Mouse (Mus musculus) limb, embryonic 10.5 days (tissue): Measurements from ENCODE around the gene Fam81b. TPM values are rescaled to one million over a fixed set of nuclear protein-coding genes. Genes with fewer than 3 reads are reported as not detected.

Experiments
- DNase-seq: peaks from one replicate; pipeline ENCODE4 v3.0.0-alpha.2; 2017; ENCODE audit warnings: low spot score
- H3K27ac ChIP-seq: fragments of 300-500 bp; sonication (generic); 2 replicates; pipeline ENCODE4 v1.5.1; 2016; ENCODE audit warnings: mild to moderate bottlenecking
- H3K27me3 ChIP-seq: fragments of 300-500 bp; sonication (generic); 2 replicates; pipeline ENCODE4 v1.6.1; 2016; ENCODE audit warnings: low read depth, mild to moderate bottlenecking; ENCODE audit not compliant: poor library complexity, severe bottlenecking
- H3K36me3 ChIP-seq: fragments of 300-500 bp; sonication (generic); 2 replicates; pipeline ENCODE4 v1.6.1; 2016; ENCODE audit warnings: mild to moderate bottlenecking, moderate library complexity
- H3K4me1 ChIP-seq: fragments of 300-500 bp; sonication (generic); 2 replicates; pipeline ENCODE4 v1.6.1; 2016
- H3K4me3 ChIP-seq: fragments of 300-500 bp; sonication (generic); 2 replicates; pipeline ENCODE4 v1.5.1; 2016; ENCODE audit warnings: mild to moderate bottlenecking, moderate library complexity
- H3K9me3 ChIP-seq: fragments of 300-500 bp; sonication (generic); replicated peaks from 2 replicates; pipeline ENCODE4 v1.6.1; 2016; ENCODE audit warnings: mild to moderate bottlenecking
- WGBS: fragments of 180-500 bp; shearing (Covaris S2); methylation state at CpG from one replicate; pipeline ENCODE4 v1.1.7; 2016; 5-methylcytosine and 5-hydroxymethylcytosine counted together
- polyA plus RNA-seq: library from polyadenylated mRNA; unstranded; fragments of >200 nt; fragmentation: Nextera tagmentation; extraction: Ambion mirVana; gene quantifications from 2 replicates; pipeline ENCODE4 v1.2.1, GENCODE M21; 2016

Fam81b gene
- polyA plus RNA-seq, 1 experiment from 2014 or later: not detected

DNA sequence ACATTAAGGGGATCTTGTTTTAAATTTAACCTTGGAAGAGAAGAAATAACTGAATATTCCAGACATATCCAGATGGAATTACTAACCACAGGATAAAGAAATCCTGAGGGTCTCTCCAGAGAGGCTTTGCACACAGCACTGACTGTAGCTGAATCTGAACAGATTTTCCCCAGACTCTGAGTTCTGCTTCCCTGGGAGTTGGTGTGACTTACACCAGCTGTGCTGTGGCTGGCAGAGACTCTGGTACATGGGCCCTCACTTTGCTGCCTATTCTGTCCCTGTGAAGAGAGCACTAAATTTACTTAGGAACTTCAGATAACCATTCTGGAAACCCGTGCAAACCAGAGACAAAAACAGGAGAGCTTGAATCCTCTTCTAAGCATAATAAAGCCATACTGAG is 46.1 kb downstream of the Fam81b start:
- no peak overlapping the region for H3K27ac ChIP-seq
- H3K36me3 ChIP-seq: no peaks in the 10 kb centered on the region
- no peak overlapping the region for H3K4me3 ChIP-seq
- no peaks in the 10 kb centered on the region for H3K9me3 ChIP-seq
- H3K4me1 ChIP-seq: no peaks in the 10 kb centered on the region
- DNase-seq: no peak
- no peaks in the 10 kb centered on the region for H3K27me3 ChIP-seq
- WGBS: 71% methylated on average over 1 of the region's 1 CpGs

DNA sequence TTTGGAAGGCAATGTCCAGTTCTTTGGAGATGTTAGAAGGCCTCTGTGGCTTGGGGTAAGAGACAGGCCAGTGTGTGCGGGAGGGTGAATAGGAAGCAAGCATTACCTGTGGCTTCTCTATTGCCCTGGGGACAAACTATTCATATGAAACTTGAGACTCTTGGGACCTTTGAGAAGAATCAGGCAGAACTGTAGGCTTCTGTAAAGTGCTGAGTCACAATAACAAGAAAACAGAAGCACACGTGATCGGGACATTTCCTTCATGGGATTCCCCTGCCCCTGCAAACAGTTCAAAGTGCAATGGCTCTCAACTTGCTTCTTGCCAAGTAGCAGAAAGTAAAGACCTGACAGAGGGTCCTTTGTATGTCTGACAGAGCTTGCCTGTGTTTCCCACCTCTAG is 48.5 kb downstream of the Fam81b start:
- no peaks in the 10 kb centered on the region for H3K9me3 ChIP-seq
- DNase-seq: no peak
- no peaks in the 10 kb centered on the region for H3K27me3 ChIP-seq
- H3K4me3 ChIP-seq: no peak overlapping the region
- 87% methylated on average over 3 of the region's 3 CpGs for WGBS
- H3K27ac ChIP-seq: no peak overlapping the region
- H3K36me3 ChIP-seq: no peaks in the 10 kb centered on the region
- no peaks in the 10 kb centered on the region for H3K4me1 ChIP-seq

DNA sequence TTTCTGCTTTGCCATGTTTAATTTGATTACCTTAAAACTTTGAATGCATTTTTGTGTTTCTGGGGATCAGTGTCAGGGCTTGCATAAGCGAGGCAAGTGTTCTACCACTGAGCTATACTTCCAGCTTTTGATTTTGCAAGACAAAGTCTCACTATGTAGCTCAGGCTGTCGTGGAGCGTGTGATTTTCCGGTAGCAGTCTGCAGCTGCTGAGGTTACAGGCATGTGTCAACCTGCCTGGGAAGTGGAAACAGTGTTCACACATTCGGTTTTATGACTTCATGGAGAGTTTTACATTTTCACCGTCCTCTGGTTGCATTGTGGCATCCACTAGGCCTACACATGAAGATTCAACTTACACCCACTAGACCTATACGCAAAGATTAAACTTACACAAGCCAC is 54.8 kb downstream of the Fam81b start:
- WGBS: 78% methylated on average over 7 of the region's 7 CpGs

DNA sequence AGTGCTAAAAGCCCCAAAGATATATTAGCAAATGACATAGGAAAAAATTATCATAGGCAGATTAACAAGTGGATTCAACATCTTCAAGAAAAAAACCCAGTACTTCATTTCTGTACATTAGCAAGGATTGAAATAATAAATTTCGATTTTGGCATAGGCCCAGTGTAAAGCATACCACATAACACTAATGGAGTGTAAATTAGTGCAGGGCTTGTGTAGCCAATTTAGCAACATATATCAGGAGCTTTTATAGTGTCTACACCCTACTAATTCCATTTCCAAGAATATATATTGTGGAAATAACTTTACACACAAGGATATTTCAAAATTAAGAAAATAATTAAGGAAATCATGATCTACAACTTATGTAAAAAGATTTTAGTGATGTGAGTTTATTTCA is 55.8 kb downstream of the Fam81b start:
- no peaks in the 10 kb centered on the region for H3K9me3 ChIP-seq
- no peak overlapping the region for H3K27ac ChIP-seq
- no peak for DNase-seq
- H3K4me1 ChIP-seq: no peaks in the 10 kb centered on the region
- no peaks in the 10 kb centered on the region for H3K27me3 ChIP-seq
- no peaks in the 10 kb centered on the region for H3K36me3 ChIP-seq
- H3K4me3 ChIP-seq: no peak overlapping the region
- 69% methylated on average over 1 of the region's 1 CpGs for WGBS

More for the DNA sequence above, 54.8 kb downstream of the Fam81b start:
- H3K4me1 ChIP-seq: no peaks in the 10 kb centered on the region
- H3K36me3 ChIP-seq: no peaks in the 10 kb centered on the region
- H3K4me3 ChIP-seq: no peak overlapping the region
- H3K27me3 ChIP-seq: no peaks in the 10 kb centered on the region
- no peaks in the 10 kb centered on the region for H3K9me3 ChIP-seq
- no peak overlapping the region for H3K27ac ChIP-seq
- no peak for DNase-seq

DNA sequence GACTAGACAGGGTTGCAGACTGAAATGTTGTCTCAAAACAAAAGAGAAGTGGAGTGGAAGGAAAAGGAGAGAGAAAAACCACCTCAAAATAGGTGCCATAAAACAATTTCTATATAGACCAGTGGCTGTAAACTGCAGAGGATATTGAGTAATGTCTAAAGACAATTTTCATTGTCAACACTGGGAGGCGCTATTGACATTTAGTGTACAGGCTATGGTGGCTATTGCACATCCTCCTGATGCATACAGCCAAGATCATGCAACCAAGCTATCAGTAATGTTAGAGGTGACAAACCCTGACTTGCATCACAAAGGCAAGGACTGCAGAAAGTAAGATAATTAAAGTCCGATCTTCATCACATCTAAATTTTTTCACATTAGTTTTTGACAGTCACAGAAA is 89.5 kb downstream of the Fam81b start:
- no peaks in the 10 kb centered on the region for H3K4me1 ChIP-seq
- WGBS: 51% methylated on average over 2 of the region's 2 CpGs
- no peaks in the 10 kb centered on the region for H3K36me3 ChIP-seq
- no peak overlapping the region for H3K4me3 ChIP-seq
- H3K27ac ChIP-seq: no peak overlapping the region
- no peaks in the 10 kb centered on the region for H3K27me3 ChIP-seq
- H3K9me3 ChIP-seq: no peaks in the 10 kb centered on the region
- DNase-seq: no peak

DNA sequence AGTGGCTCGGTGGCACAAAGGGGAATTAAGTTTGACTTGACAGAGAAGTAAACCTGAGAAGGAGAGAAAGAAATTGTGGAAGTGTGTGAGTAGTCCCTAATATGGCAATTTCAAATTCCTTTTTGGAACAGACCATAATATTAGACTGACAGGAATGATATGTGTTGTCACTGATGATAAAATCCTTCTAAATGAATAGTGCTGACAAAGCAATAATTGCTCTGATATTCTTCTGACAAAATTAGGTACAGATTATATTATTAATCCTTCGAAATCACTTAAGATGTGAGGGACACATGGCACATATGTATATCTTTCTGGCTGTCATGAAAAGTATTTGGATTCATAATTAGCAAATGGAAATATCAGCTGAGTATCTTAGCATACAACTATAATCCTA is 89.9 kb downstream of the Fam81b start:
- Histone ChIP-seq H3K27ac (no peak overlapping the region), H3K36me3 (no peaks in the 10 kb centered on the region), H3K4me3 (no peak overlapping the region), H3K4me1 (no peaks in the 10 kb centered on the region), H3K9me3 (no peaks in the 10 kb centered on the region), H3K27me3 (no peaks in the 10 kb centered on the region)
- WGBS: 93% methylated on average over 2 of the region's 2 CpGs
- DNase-seq: no peak

DNA sequence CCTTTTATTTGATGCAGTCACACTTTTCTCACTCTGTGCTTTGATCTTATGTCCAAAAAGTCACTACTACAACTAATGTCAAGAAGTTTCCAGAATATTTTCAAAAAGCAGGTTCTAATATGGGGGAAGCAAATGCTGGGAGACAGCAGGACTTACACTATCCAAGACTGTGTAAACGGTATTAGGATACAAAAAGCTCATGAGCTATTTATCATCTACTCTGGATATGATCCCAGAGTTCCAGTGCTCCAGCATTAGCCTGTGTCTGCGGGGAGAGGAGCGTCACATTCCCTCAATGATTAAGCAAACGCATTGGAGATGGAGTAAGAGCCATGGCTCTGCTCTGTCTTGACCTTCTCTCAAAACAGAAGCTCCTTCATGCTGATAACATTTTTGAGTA is 104.9 kb downstream of the Fam81b start:
- Histone ChIP-seq H3K4me1 (no peaks in the 10 kb centered on the region), H3K27me3 (no peaks in the 10 kb centered on the region), H3K4me3 (no peak overlapping the region), H3K9me3 (no peaks in the 10 kb centered on the region), H3K36me3 (peaks cover 6% of the 10 kb centered on the region; the same call in 1 of the 2 replicates), H3K27ac (no peak overlapping the region)
- DNase-seq: no peak
- WGBS: 93% methylated on average over 4 of the region's 4 CpGs

DNA sequence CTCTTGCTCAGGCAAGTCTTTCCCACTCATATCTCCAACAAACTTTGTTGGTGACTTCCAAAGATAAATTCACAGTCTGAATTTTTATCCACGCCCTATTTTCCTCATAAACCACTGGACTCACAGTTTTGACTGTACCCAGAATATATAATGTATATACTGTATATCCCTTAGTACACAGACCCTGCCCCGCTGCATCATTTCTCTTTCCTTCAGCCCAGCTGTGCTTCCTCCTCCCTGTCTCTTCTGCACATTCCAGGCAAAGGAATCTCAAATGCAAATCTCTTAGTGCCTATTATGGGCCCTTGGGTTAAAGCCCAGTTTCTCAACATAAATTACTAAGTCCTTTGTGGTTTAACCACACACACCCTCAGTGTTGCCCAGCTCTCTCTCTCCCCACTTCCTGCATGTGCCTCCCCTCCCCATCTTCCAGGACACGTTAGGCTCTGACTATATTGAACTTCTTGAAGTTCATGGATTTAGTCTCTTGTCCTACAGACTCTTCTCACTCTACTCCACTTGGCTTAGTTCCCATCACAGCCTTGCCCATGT is 107.5 kb downstream of the Fam81b start:
- WGBS: 93% methylated on average over 3 of the region's 3 CpGs
- no peak overlapping the region for H3K27ac ChIP-seq
- peaks cover 12% of the 10 kb centered on the region for H3K36me3 ChIP-seq
- no peaks in the 10 kb centered on the region for H3K9me3 ChIP-seq
- no peak for DNase-seq
- no peak overlapping the region for H3K4me3 ChIP-seq
- no peaks in the 10 kb centered on the region for H3K4me1 ChIP-seq
- no peaks in the 10 kb centered on the region for H3K27me3 ChIP-seq

DNA sequence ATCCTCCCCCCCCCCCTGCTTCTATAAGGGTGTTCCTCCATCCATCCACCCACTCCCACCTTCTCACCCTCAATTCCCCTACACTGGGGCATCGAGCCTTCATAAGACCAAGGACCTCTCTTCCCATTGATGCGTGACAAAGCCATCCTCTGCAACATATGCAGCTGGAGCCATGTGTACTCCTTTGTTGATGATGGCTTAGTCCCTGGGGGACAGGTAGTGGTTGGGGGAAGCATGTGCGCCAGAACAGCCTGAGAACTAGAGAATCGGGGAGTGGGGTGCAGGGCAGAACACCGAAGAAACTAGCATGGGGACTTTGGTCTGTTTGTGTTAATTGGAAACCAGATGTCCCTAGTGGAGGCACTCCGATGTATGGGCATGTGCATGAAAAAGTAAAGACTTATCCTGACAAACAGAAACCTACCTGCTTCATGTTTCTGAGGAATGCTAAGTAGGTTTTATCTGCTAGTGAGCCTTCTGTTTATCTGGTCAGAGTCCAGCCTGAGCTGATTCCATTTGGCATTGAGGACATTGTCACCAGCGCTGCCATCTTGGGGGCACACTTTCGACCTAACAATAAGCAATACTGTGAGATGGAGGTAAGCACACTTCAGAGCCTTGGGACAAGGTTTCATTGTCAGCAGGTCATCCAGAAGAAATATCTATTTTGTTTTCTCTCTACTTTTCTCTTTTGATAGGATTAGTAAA is 109.3 kb downstream of the Fam81b start:
- no peaks in the 10 kb centered on the region for H3K27me3 ChIP-seq
- no peaks in the 10 kb centered on the region for H3K9me3 ChIP-seq
- WGBS: 94% methylated on average over 8 of the region's 8 CpGs
- no peaks in the 10 kb centered on the region for H3K4me1 ChIP-seq
- no peak overlapping the region for H3K4me3 ChIP-seq
- peaks cover 29% of the 10 kb centered on the region for H3K36me3 ChIP-seq
- no peak for DNase-seq
- no peak overlapping the region for H3K27ac ChIP-seq

DNA sequence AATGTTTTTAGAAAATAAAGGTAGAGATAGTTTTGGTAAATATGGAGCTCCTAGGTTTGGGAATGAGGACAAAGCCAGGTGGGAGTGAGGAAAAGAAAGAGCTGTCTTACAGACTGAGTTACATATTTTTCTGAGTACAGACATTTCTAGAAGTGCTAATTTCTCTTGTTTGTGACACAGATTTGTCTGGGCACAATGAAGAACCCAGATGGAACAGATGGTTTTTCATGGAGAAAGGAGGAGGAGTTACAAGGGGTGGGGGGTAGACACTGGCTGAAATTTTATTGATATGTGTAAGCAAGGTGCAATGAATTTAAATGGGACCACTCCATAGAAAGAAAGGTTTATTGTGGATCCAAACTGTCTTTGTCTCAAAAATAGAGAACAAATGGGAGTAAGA is 109.9 kb downstream of the Fam81b start:
- no peaks in the 10 kb centered on the region for H3K4me1 ChIP-seq
- H3K4me3 ChIP-seq: no peak overlapping the region
- H3K36me3 ChIP-seq: peaks cover 36% of the 10 kb centered on the region
- no peak overlapping the region for H3K27ac ChIP-seq
- H3K27me3 ChIP-seq: no peaks in the 10 kb centered on the region
- no peak for DNase-seq
- H3K9me3 ChIP-seq: no peaks in the 10 kb centered on the region

DNA sequence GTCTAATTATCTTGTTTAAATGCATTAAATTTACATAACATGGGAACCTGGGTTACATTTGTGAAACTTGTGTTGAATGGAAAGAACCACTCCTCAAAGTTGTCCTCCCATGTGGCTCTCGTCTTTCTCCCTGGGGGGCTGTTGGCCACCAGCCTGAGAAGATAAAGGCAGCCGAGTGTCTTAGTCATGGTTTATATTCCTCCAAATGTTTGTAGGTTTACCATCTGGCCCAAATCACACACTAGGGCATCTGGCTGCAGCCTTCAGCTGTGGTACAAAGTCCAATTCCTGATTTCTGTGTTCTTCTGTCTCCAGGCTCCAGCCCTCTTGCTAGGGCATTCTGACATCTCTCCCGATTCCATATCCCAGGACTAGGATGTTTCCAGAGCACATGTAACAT is 114.6 kb downstream of the Fam81b start:
- Histone ChIP-seq H3K36me3 (peaks cover 51% of the 10 kb centered on the region), H3K27ac (no peak overlapping the region), H3K4me3 (no peak overlapping the region), H3K4me1 (no peaks in the 10 kb centered on the region), H3K9me3 (no peaks in the 10 kb centered on the region), H3K27me3 (no peaks in the 10 kb centered on the region)
- no peak for DNase-seq
- WGBS: 83% methylated on average over 3 of the region's 3 CpGs

DNA sequence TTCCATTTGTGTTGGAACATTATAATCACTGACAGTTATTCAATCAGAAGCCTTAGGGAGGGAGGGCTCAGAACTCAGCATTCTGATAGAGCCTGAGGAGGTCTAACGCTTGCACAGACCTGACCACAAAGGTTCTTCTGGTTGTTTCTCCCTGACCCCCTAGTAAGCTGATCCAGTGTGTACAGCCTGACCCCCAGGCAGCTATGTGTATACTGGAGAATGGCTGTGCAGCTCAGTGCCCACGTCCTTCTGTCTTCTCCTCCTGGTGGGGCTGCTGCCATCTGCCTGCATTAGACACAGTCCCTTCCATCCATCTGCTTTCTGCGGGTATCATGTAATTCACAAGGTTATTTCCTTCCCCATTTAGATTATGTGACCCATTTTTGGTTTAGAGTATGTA is 115.7 kb downstream of the Fam81b start:
- peaks cover 51% of the 10 kb centered on the region for H3K36me3 ChIP-seq
- WGBS: 95% methylated on average over 3 of the region's 3 CpGs
- no peaks in the 10 kb centered on the region for H3K9me3 ChIP-seq
- no peak for DNase-seq
- no peak overlapping the region for H3K27ac ChIP-seq
- H3K4me1 ChIP-seq: no peaks in the 10 kb centered on the region
- H3K27me3 ChIP-seq: no peaks in the 10 kb centered on the region
- H3K4me3 ChIP-seq: no peak overlapping the region

DNA sequence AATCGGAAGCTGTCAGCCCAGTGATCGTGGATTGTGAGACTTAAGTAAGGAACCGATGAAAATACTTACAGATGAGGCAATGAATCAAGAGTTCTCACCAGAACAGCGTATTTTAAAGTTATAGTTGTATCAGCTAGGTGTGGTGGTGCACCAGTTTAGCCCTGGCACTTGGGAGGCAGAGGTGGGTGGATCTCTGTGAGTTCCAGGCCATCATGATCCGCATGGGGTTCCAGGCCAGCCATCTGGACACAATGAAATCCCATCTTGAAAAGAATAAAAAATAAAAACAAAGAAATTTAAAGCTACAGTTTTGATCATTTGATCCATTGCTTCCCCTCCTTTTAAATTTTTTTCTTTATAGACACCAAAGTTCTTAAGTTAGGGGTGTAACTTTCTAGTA is 117.2 kb downstream of the Fam81b start:
- no peak for DNase-seq
- WGBS: 97% methylated on average over 5 of the region's 5 CpGs
- no peaks in the 10 kb centered on the region for H3K9me3 ChIP-seq
- H3K4me1 ChIP-seq: no peaks in the 10 kb centered on the region
- H3K36me3 ChIP-seq: peaks cover 52% of the 10 kb centered on the region
- H3K4me3 ChIP-seq: no peak overlapping the region
- no peak overlapping the region for H3K27ac ChIP-seq
- no peaks in the 10 kb centered on the region for H3K27me3 ChIP-seq

DNA sequence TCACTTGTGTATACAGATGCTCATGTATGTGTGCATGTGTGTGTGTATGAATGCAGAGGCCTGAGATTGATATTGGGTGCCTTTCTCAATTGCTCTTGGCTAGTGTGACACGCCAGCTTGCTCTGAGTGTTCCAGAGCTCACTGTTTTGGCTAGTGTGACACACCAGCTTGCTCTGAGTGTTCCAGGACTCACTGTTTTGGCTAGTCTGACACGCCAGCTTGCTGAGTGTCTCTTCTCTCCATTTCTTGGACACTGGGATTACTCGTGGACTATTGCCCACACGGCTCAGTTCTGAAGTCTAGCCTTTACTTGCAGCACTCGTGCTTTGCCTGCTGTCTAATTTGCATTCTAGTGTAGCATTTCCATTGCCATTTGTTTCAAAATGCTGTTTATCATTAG is 126.2 kb downstream of the Fam81b start:
- no peak overlapping the region for H3K27ac ChIP-seq
- no peak overlapping the region for H3K4me3 ChIP-seq
- H3K4me1 ChIP-seq: no peaks in the 10 kb centered on the region
- WGBS: 93% methylated on average over 5 of the region's 5 CpGs
- H3K36me3 ChIP-seq: peaks cover 59% of the 10 kb centered on the region
- no peak for DNase-seq
- H3K9me3 ChIP-seq: no peaks in the 10 kb centered on the region
- no peaks in the 10 kb centered on the region for H3K27me3 ChIP-seq
